21 mouse cellular contexts compared by ENCODE assay signal in genomic region chr5:123982838-123983237, GRCm38 (mm10). TPM values are rescaled to one million over a fixed set of nuclear protein-coding genes. Genes with fewer than 3 reads are reported as not detected.
A peak's percentile ranks its signal among the peaks of the same experiment; 100 is the strongest.
DNase-seq lines count a peak whose midpoint lies in the region; ATAC-seq and TF ChIP-seq lines count a peak whose summit lies in the region.
"Had no signal": no experiment of that assay in that cellular context is flagged by ENCODE, and none has a peak within 500 bp of the region (broad histone marks: within the 10 kb centered on the region; RNA-seq: fewer than 3 reads in every experiment).

No protein-coding gene starts in this region.

- DNase-seq in heart, adult 11 months = peak; percentile 78
- peak; percentile 1 for DNase-seq in lung, postnatal 10 days
- no peak for DNase-seq in lung, postnatal 0 days (ENCODE audit: low spot score)
- DNase-seq in right cerebral cortex, postnatal 25 days = peak; percentile 1
- DNase-seq in right cerebral cortex, adult 2 months (ENCODE audit: low spot score in 2 of 2) = no peak
- DNase-seq: adrenal gland, adult 2 months; adrenal gland, adult 8-10 months; adrenal gland, postnatal 10 days; adrenal gland, postnatal 14 days; adrenal gland, postnatal 25 days; adrenal gland, postnatal 36 days; cerebellum, adult 11 months; cerebellum, adult 11-12 months; cerebellum, adult 18-20 months had no signal

- 75% methylated on average over 11 of the region's 11 CpGs for WGBS in heart, embryonic 11.5 days (ENCODE audit: insufficient replicate concordance)
- 71% methylated on average over 11 of the region's 11 CpGs for WGBS in lung, postnatal 0 days

- TF ChIP-seq CTCF in lung, postnatal 0 days (IDR thresholded peaks at IDR 0.05) = no peak

- H3K27ac ChIP-seq in heart, embryonic 11.5 days (ENCODE audit: low read depth, low read length) = no peak overlapping the region
- no peak overlapping the region for H3K27ac ChIP-seq in lung, postnatal 0 days (ENCODE audit: low read length)

- no peak overlapping the region for H3K9ac ChIP-seq in heart, embryonic 11.5 days (ENCODE audit: low read depth, low read length)
- no peak overlapping the region for H3K9ac ChIP-seq in lung, postnatal 0 days (replicated peaks; ENCODE audit: low read depth)

- no peak overlapping the region for H3K4me2 ChIP-seq in heart, embryonic 11.5 days
- H3K4me2 ChIP-seq in lung, postnatal 0 days (replicated peaks; ENCODE audit: low read depth, low read length) = no peak overlapping the region

- no peak for TF ChIP-seq EP300 in lung, postnatal 0 days (IDR thresholded peaks at IDR 0.05)

- no peaks in the 10 kb centered on the region for H3K36me3 ChIP-seq in heart, embryonic 11.5 days (ENCODE audit: control insufficient read depth, insufficient read depth, low read length)
- H3K36me3 ChIP-seq in lung, postnatal 0 days (ENCODE audit: insufficient read depth, low read length) = no peaks in the 10 kb centered on the region

- no peak for ATAC-seq in heart, embryonic 11.5 days (replicated peaks; ENCODE audit: insufficient number of reproducible peaks, low FRiP score, low TSS enrichment)
- ATAC-seq in lung, postnatal 0 days = no peak
- ATAC-seq: activated CD4-positive, CD25-positive, alpha-beta regulatory T cell, adult 4 months; CD4-positive, CD25-positive, alpha-beta regulatory T cell, adult 4 months; Patski had no signal

- no peaks in the 10 kb centered on the region for H3K9me3 ChIP-seq in heart, embryonic 11.5 days (replicated peaks; ENCODE audit: control insufficient read depth, low read length)
- no peaks in the 10 kb centered on the region for H3K9me3 ChIP-seq in lung, postnatal 0 days (ENCODE audit: low read length)
- H3K9me3 ChIP-seq: G1E had no signal

- peaks cover 7% of the 10 kb centered on the region; the same call in 1 of the 2 replicates for H3K4me1 ChIP-seq in heart, embryonic 11.5 days (ENCODE audit: control insufficient read depth, insufficient read depth, low read length)
- peaks cover 13% of the 10 kb centered on the region for H3K4me1 ChIP-seq in lung, postnatal 0 days (ENCODE audit: insufficient read depth, low read depth, low read length)

- no peak overlapping the region for H3K4me3 ChIP-seq in heart, embryonic 11.5 days (ENCODE audit: low read depth, low read length)
- no peak overlapping the region for H3K4me3 ChIP-seq in lung, postnatal 0 days (ENCODE audit: low read depth, low read length)

- no peaks in the 10 kb centered on the region for H3K27me3 ChIP-seq in heart, embryonic 11.5 days (ENCODE audit: control insufficient read depth, insufficient read depth, low read length)
- H3K27me3 ChIP-seq in lung, postnatal 0 days (replicated peaks; ENCODE audit: insufficient read depth, low read length) = no peaks in the 10 kb centered on the region
- H3K27me3 ChIP-seq: CH12.LX, Patski had no signal

RNA-seq across cellular contexts. Expression of gene Hip1r, which starts 9.4 kb away (rescaled TPM):
- 2.7 and 2.9 TPM in 2 replicates for polyA plus RNA-seq in heart, embryonic 11.5 days (2014; fragmentation: Nextera tagmentation; extraction: Ambion mirVana)
- polyA plus RNA-seq in lung, postnatal 0 days (2015; fragmentation: Nextera tagmentation; extraction: Ambion mirVana) = 20.0 and 22.7 TPM in 2 replicates

RNA-seq across cellular contexts. Expression of gene Vps37b, which starts 49.2 kb away (rescaled TPM):
- polyA plus RNA-seq in heart, embryonic 11.5 days (2014; fragmentation: Nextera tagmentation; extraction: Ambion mirVana) = 43.3 and 48.2 TPM in 2 replicates
- polyA plus RNA-seq in lung, postnatal 0 days (2015; fragmentation: Nextera tagmentation; extraction: Ambion mirVana) = 28.5 and 31.0 TPM in 2 replicates

RNA-seq across cellular contexts. Expression of gene Ccdc62, which starts 52.4 kb away (rescaled TPM):
- polyA plus RNA-seq in heart, embryonic 11.5 days (2014; fragmentation: Nextera tagmentation; extraction: Ambion mirVana) = 6.0 and 6.4 TPM in 2 replicates
- 5.9 and 6.3 TPM in 2 replicates for polyA plus RNA-seq in lung, postnatal 0 days (2015; fragmentation: Nextera tagmentation; extraction: Ambion mirVana)

RNA-seq across cellular contexts. Expression of gene Gm43518, which starts 55.6 kb away (rescaled TPM):
- 0.93 and 1.2 TPM in 2 replicates for polyA plus RNA-seq in heart, embryonic 11.5 days (2014; fragmentation: Nextera tagmentation; extraction: Ambion mirVana)
- polyA plus RNA-seq in lung, postnatal 0 days (2015; fragmentation: Nextera tagmentation; extraction: Ambion mirVana) = 0.24 and 1.2 TPM in 2 replicates
- polyA plus RNA-seq: adrenal gland, adult 2 months; C2C12; G1E had no signal

Comparison
In these comparisons a context has a peak if more than half of its experiments do, and no peak if none do; other contexts are left out.
1. DNase-seq: peak in heart, adult 11 months (single experiment), lung, postnatal 10 days (single experiment) and right cerebral cortex, postnatal 25 days (single experiment); none in lung, postnatal 0 days (single experiment) and right cerebral cortex, adult 2 months (0 of 2).